Mouse (Mus musculus) left cerebral cortex, postnatal 36 days (tissue): ENCODE data around the gene Defb26. TPM values are rescaled to one million over a fixed set of nuclear protein-coding genes. Genes with fewer than 3 reads are reported as not detected.
A peak's percentile ranks its signal among the peaks of the same experiment; 100 is the strongest.

ENCODE experiments used
- DNase-seq, 2 experiments: peaks; one replicate each; pipeline ENCODE4 v3.0.0; 2021 to 2022; ENCODE audit warnings: low spot score in 2 of 2, mixed read lengths in 1 of 2
- intact Hi-C: fragments of 180-260 bp; cut with DNase I; formaldehyde crosslinking; loops from one replicate; pipeline ENCODE4 v1.15.1; 2025
- total RNA-seq, 2 experiments: library from RNA; stranded (reverse); gene quantifications; 2 replicates each; pipeline ENCODE4 v1.2.3; 2021

The Defb26 gene
- total RNA-seq, 2 experiments from 2014 or later = not detected

- intact Hi-C loops = no loop called here
- DNase-seq = no peak
These were observed 34.7 kb downstream of the Defb26 start, which contains the start of gene Defb20 for GRCm38 (mm10) chr2:152476763-152477162. TSS of gene Defb20 (plus strand) at chr2:152477063.

- intact Hi-C loops = no loop called here
- DNase-seq = no peak
These were observed 39.1 kb downstream of the Defb26 start for GRCm38 (mm10) chr2:152472434-152472833.

- intact Hi-C loops = loop anchor here (2.0 kb wide), 1 partner anchor 74 kb away; no protein-coding TSS in a partner anchor
- DNase-seq = peak in 1 of 2 experiments; percentile 39
These were observed 40.5 kb downstream of the Defb26 start for GRCm38 (mm10) chr2:152470973-152471372.

DNA sequence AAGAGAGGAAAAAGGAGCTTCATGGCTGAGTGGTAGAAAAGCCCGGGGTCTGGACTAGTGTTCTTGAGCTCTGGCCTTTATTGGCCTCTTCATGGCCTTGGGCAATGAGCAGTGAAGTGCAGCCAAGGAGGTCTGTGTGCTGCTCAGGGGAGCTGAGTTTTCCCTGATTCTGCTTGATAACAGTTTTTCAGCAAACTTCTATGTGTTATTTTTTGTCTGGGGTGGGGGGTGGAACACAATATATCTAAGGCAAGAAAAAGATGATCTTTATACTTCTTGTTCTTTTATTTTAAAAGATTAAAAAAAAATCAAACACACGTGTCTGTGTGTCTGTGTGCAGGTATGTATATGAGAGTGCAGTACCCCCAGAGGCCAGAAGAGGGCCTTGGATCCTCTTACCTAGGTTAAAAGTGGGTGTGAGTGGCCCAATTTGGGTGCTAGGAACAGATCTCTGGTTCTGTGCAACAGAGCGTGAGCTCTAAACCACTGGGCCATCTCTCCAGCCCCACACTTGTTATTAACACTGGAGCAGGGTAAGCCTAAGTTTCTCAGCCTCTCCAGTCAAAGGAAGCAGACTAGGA, 46.8 kb downstream of the Defb26 start, which contains the start of gene Defb23:
Gene Defb23 (minus strand): TSS at position 51 of the 581 bp plus-strand sequence.
- intact Hi-C loops = no loop called here
- no peak for DNase-seq

DNA sequence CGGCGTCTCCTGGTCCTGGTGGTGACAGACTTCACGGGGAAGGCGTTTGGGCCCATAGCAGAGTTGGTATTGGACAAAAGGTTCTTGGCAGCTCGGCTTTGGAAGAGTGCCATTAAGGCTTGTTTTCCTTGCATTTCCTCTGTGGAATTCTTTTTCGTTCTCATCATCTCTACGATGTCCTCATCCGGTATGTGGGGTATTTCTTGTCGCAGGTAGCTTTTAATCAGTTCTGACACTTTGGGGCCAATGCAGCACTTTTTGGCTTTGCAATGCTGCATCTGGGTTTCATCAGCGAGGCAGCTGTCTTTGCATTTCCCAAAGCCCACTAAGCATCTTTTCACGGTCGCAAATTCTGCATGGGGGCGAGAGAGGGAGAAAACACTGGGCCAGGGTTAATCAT, 52.3 kb downstream of the Defb26 start:
- intact Hi-C loops = no loop called here
- DNase-seq = no peak

Other genes with a start within 250 kb of the Defb26 start
- 10 to 100 TPM; 53.6 to 57.1 TPM for gene Tbc1d20, start 217.9 kb downstream of the Defb26 start, total RNA-seq
- 100 to 1,000 TPM in 1 of 2 experiments, 10 to 100 TPM in 1; 92.3 to 124 TPM for gene Rbck1, start 179.0 kb downstream of the Defb26 start, total RNA-seq
- 1 to 10 TPM in 1 of 2 experiments, under 1 TPM in 1; 0.62 to 1.7 TPM for gene Trib3, start 167.7 kb downstream of the Defb26 start, total RNA-seq
- gene Nrsn2, start 135.1 kb downstream of the Defb26 start, total RNA-seq = 10 to 100 TPM; 66.2 to 81.9 TPM
- gene Sox12, start 113.6 kb downstream of the Defb26 start, total RNA-seq = 10 to 100 TPM; 14.7 to 15.6 TPM
- gene Zcchc3, start 96.7 kb downstream of the Defb26 start, total RNA-seq = 10 to 100 TPM in 1 of 2 experiments, 1 to 10 TPM in 1; 9.5 to 11.3 TPM
- 1 to 10 TPM; 2.1 to 3.6 TPM for gene 6820408C15Rik, start 96.1 kb downstream of the Defb26 start, total RNA-seq
- gene Defb23, start 47.1 kb downstream of the Defb26 start, total RNA-seq = not detected
- gene Defb20, start 34.6 kb downstream of the Defb26 start, total RNA-seq = not detected
- gene Defb22, start 21.6 kb downstream of the Defb26 start, total RNA-seq = not detected
- not detected for gene Defb28, start 6.6 kb upstream of the Defb26 start, total RNA-seq
- not detected for gene Defb29, start 28.4 kb upstream of the Defb26 start, total RNA-seq
- gene Gm17416, start 57.6 kb upstream of the Defb26 start, total RNA-seq = not detected
- not detected for gene Defb21, start 61.1 kb upstream of the Defb26 start, total RNA-seq
- gene Defb19, start 68.6 kb upstream of the Defb26 start, total RNA-seq = not detected
- not detected for gene Defb45, start 87.7 kb upstream of the Defb26 start, total RNA-seq
- not detected for gene Defb36, start 92.6 kb upstream of the Defb26 start, total RNA-seq
- not detected for gene Defb25, start 111.4 kb upstream of the Defb26 start, total RNA-seq
- gene Rem1, start 115.3 kb upstream of the Defb26 start, total RNA-seq = 1 to 10 TPM in 1 of 2 experiments, under 1 TPM in 1; 0.86 to 1.4 TPM
- 10 to 100 TPM; 72.2 to 75.4 TPM for gene H13, start 157.8 kb upstream of the Defb26 start, total RNA-seq
- 10 to 100 TPM; 17.0 to 18.9 TPM for gene Mcts2, start 175.3 kb upstream of the Defb26 start, total RNA-seq
- gene Id1, start 224.6 kb upstream of the Defb26 start, total RNA-seq = 10 to 100 TPM; 22.9 to 23.9 TPM
- 1 to 10 TPM; 1.7 to 1.8 TPM for gene Cox4i2, start 242.5 kb upstream of the Defb26 start, total RNA-seq